Mouse (Mus musculus): ENCODE results near the gene Gli3. TPM values are rescaled to one million over a fixed set of nuclear protein-coding genes. Genes with fewer than 3 reads are reported as not detected.

The Gli3 gene
- total RNA-seq, 2 experiments from 2014 or later, result 12.7 to 13.3 TPM

DNA sequence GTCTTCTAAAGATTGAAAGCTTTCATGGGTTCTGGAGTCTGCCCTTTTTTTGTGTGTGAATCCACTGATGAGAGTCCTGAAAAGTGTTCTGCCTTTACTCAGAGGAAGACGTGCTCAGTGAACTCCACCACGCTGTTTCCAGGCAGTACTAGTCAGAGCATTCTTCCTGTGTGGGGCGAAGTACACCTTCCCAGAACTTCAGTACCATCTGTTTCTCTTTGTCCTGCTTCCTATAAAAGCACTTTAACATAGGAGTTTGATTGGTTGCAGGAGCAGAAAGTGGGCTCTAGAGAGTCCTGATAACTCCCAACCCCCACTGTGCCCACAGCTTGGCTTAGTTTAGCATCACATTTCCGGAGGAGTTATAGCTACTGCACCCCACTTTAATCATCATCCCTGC lies 32.8 kb downstream of the Gli3 start:
- DNase-seq, result no peak

- no peak for DNase-seq
These were observed 35.3 kb downstream of the Gli3 start for GRCm38 (mm10) chr13:15498338-15498737.

GRCm38 (mm10) chr13:15510925-15511324 lies 47.9 kb downstream of the Gli3 start:
- DNase-seq, result no peak

DNA sequence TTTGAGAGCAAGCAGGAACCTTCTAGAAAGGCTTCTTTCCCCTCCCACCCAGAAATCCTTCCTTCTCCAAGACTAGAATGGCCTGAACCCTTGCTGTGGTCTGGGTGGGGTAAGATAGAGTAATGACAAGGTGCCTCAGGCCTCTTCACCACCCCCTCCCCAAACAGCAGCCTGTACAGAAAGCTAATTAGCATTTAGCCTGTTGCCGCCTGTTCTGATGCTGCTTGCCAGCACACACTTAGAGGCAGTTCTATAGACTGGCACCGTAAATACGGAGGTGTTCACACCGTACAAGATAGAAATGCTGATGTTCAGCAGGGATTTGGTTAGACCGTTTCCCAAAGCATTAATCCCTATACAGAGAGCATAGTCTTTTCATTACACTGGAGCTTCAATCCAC lies 50.1 kb downstream of the Gli3 start:
- DNase-seq, result no peak

- no peak for DNase-seq
These were observed 51.0 kb downstream of the Gli3 start for GRCm38 (mm10) chr13:15514082-15514481.

DNA sequence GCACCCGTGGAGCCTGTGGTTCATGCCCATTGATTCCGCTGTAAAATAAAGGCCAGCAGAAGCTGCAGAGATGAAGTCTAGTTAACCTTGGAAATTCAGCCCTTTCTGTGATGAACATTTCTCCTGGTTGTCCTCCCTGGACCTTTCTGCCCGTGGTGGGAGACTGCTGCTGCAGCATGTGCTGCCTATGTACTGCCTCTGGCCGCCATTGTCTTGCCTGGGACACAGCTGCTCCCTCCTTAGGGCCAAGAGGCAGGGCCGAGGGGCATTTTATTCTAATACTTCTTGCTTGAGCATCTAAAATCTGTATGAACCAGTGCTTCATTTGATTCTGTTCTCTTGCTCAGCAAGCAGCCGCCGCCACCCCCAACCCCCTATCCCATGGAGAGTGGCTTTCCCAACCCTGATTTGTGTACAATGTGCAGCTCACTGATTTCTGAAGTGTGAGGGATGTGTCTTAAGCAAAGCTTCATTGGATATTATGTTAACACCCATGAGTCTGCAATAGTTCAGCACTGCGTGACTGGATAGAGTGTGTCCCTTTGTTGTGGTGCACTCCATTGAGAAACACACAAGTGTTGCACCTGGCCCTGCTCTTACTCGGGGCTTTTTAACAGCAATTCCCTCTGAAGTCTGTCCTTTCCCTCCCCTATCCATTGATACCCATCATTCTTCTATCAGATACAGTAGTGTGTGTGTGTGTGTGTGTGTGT lies 54.2 kb downstream of the Gli3 start:
- DNase-seq, result no peak

- no peak for DNase-seq
These were observed 57.3 kb downstream of the Gli3 start for GRCm38 (mm10) chr13:15520353-15520752.

DNA sequence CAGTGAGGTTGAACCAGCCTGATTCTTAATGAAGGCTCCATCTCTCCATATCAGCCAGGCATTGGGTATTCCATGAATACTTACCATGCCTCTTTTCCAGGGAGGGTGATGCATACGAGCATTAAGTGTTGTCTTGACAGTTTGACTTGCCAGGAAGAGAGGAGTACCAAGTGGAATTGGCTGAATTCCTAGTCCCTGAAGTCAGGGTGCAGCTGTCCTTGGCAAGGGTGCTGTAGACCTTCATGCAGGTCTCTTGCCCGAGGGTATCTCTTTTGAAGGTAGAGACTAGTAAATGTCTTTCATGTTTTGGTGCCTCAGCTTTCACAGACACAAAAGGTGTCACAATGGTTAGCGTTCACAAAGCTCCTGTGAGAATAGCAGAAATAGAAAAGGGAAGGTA lies 59.1 kb downstream of the Gli3 start:
- DNase-seq, result no peak

- no peak for DNase-seq
These were observed 61.2 kb downstream of the Gli3 start for GRCm38 (mm10) chr13:15524208-15524607.

GRCm38 (mm10) chr13:15526691-15527090 lies 63.7 kb downstream of the Gli3 start:
- no peak for DNase-seq

DNA sequence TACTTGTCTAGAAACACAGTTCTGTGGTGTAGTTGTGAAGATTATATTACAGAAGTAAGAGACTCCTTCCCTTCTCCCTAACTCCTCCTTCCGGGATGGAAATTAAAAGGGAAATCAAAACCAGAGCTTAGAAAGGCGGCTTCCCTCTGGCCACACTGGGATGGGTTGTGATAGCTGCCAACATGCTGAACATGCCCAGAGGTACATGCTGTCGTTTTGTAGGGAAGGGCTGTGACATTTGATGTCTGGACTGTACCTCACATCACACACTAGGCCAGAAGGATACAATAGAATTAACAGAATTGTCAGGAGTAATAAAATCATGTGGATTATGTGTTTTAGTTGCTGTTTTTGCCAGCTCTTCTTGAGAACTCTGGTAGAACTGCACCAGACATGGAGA lies 68.5 kb downstream of the Gli3 start:
- no peak for DNase-seq

DNA sequence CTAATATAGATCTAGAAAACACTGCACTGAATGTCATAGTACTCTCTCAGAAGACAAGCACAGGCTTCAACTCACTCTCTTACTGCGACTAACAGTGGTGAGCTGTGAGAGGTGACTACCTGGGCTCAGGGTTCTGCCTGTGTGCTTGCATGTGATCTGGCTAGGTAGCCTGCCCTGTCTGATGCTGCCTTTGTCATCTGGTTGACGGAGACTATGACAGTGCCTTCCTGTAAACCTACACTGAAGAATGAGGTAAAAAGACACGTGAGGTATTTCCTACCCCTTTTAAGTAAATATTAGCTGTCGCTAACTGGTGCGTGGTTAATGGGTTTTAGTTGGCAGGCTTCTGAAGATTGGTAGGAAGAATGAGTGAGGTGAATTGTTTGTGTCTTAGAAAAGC lies 74.2 kb downstream of the Gli3 start:
- DNase-seq, result no peak

GRCm38 (mm10) chr13:15537611-15538010 lies 74.6 kb downstream of the Gli3 start:
- no peak for DNase-seq

GRCm38 (mm10) chr13:15538389-15538788 lies 75.4 kb downstream of the Gli3 start:
- no peak for DNase-seq

GRCm38 (mm10) chr13:15542053-15542452 lies 79.0 kb downstream of the Gli3 start:
- no peak for DNase-seq

DNA sequence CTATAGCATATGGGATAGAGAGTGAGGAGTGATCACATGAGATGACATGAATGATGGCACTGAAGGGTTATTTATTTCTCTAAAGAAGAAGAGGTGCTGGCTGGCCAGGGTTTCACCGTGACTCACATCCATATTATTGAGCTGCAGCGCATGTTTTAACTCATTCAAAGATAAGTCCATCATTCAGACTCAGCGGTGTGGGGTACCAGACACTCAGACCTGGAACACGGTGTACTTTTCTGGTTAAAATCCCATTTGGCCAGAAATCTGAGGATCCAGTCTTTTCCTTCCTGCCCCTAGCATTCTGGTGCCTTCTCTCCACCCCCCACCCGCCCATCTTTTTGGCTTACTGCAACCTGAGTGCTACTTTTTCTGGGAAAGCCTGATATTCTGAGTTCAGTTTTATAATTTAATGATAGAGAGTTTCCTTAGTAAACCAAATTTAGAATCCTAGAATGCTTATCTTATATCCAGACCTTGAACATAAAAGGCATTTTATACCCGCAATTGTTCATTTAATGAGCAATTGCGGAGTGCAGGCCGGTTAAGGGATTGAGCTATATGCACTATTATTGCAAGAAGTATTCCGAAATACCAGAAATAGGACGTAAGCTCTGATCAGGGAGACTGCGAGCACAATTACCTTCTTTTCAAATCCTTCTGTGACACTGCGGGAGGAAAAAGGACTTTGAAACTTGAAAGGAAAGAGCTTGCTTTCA lies 80.3 kb downstream of the Gli3 start:
- no peak for DNase-seq

- DNase-seq, result no peak
These were observed 81.0 kb downstream of the Gli3 start for GRCm38 (mm10) chr13:15543888-15544640.

GRCm38 (mm10) chr13:15545346-15545896 lies 82.4 kb downstream of the Gli3 start:
- DNase-seq, result no peak

DNA sequence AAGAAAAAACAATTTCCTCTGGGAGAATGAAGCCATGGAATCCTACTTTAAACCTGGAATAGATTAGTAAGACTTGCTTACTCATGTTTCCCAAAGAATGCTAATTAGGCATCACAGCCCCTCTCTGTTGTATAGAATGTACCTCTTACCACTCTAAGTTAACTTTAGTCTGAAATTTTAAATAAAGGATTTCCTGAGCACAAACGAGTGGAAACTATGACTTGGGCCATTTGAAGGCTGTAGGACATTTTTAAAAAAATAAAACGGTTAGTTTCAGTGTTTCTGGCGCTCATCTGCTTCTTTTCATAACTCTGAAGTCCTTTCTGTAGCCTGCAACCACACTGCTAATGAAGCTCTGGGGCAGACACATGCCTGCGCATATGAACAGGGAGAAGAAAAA lies 83.2 kb downstream of the Gli3 start:
- DNase-seq, result no peak

- no peak for DNase-seq
These were observed 86.4 kb downstream of the Gli3 start for GRCm38 (mm10) chr13:15549466-15549865.

GRCm38 (mm10) chr13:15550027-15550602 lies 87.1 kb downstream of the Gli3 start:
- no peak for DNase-seq

- no peak for DNase-seq
These were observed 87.7 kb downstream of the Gli3 start for GRCm38 (mm10) chr13:15550731-15551130.

GRCm38 (mm10) chr13:15552009-15552408 lies 89.0 kb downstream of the Gli3 start:
- no peak for DNase-seq
